Mouse (Mus musculus): Measurements from ENCODE around the gene Ifi27. TPM values are rescaled to one million over a fixed set of nuclear protein-coding genes. Genes with fewer than 3 reads are reported as not detected.

The Ifi27 gene
- total RNA-seq (2014; rRNA removed) (16.2 and 24.4 TPM in 2 replicates), polyA plus RNA-seq (2015; fragmentation: Nextera tagmentation; extraction: Ambion mirVana) (23.3 and 26.2 TPM in 2 replicates)

DNA sequence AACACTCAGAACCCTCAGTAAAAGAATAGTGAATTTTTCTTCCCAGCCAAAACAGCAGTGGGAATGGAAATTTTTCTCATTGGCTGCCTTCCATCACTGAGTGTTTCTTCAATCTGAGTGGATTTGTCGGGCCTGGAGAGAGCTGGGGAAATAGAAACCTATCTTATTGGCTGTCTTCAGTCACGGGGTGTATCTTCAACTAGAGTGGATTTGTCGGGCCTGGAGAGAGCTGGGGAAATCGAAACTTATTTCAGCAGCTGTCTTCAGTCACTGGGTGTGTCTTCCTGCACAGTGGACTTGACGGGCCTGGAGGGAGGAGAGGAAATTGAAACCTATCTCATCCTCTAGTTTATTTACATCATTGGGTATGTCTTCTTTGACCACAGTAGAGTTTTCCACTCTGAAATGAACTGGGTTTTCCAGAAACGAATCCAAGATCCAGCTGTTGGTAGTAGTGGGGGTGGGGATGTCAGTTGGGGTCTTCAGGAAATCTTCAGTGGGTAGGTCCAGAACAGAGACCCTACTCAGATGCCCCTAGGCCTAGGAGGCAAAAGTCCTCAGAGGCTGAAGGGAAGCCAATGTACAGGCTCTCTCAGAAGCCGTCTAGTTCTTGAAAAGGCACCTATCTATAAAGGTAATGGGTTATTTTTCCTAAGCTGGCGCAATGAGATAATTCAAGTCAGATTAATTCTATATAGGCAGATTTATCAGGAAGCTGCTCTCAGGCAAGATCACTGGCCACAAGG lies at the start of gene Ifi27:
Ifi27 (plus strand) TSS at position 226 of the 746 bp plus-strand sequence.
- H3K27ac ChIP-seq (ENCODE audit: low read depth, low read length) = no peak within 1 kb of the TSS
- H3K4me3 ChIP-seq (ENCODE audit: low read depth, low read length) = no peak within 1 kb of the TSS
- 69% methylated on average over 8 of the region's 8 CpGs for WGBS
- no peaks in the 10 kb centered on the region for H3K9me3 ChIP-seq (ENCODE audit: low read length)
- no peak within 1 kb of the TSS for H3K9ac ChIP-seq (replicated peaks; ENCODE audit: low read length, poor library complexity, severe bottlenecking)
- TF ChIP-seq CTCF (IDR thresholded peaks at IDR 0.05) = no peak
- H3K36me3 ChIP-seq (ENCODE audit: insufficient read depth, low read length) = no peaks in the 10 kb centered on the region
- ATAC-seq (ENCODE audit: low FRiP score) = no peak
- no peaks in the 10 kb centered on the region; the same call in 1 of the 2 replicates for H3K27me3 ChIP-seq (ENCODE audit: insufficient read depth, low read length)
- peak; percentile 28 for DNase-seq (ENCODE audit: low spot score)
- 0 out of 2 replicates have a peak within 1 kb of the TSS, but pooled peaks have one; percentile 2 for H3K4me2 ChIP-seq (ENCODE audit: low read depth, low read length, poor library complexity, severe bottlenecking)
- H3K4me1 ChIP-seq (ENCODE audit: insufficient read depth, low read length) = no peaks in the 10 kb centered on the region

DNA sequence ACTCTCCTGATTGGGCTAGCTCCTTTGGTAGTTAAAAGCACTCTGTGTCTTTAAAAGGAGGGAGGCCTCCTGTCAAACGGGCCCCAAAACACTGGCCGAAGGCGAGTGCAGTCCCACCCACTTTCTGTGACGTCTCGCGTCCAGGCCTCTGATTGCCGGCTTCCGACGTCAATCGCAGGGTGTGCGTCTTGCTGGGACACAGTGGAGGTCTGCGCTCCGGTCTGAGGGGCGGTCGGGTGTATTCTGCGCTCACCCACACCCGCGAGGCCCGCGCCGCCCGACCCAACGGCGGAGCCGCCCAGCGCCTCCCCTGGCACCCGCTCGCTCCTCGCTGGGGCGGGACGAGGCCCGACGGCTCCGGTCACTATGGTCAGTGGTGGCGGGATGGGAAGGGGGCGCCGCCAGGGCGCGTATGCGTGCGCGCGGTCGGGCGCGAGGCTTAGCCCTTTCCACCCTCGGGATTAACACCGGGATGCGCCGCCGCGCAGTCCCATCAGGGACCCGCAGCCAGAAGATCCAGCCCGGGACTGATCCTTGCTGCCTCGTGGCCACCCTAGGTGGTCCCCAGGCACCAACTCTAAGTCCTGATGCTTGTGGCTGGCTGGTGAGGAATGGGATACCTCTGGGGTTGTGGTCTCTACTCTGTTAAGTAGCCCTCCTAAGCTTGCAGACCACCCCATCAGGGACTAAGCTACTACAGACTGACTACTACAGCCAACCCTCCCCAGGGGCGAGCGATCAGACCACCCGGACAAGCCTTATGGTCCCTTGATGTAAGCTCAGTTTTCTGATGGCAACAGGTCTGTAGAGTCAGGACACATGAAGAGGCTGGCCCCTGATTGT lies 45.3 kb upstream of the Ifi27 start, which contains the start of gene Otub2:
Otub2 (plus strand) TSS at position 178 of the 843 bp plus-strand sequence.
- no peak; the same call in 1 of the 2 replicates for TF ChIP-seq CTCF (IDR thresholded peaks at IDR 0.05)
- H3K27me3 ChIP-seq (ENCODE audit: insufficient read depth, low read length) = no peaks in the 10 kb centered on the region
- peak within 1 kb of the TSS; percentile 61 for H3K4me3 ChIP-seq (ENCODE audit: low read depth, low read length)
- WGBS = under 1% methylated on average over 45 of the region's 58 CpGs
- peak within 1 kb of the TSS; percentile 90 for H3K4me2 ChIP-seq (ENCODE audit: low read depth, low read length, poor library complexity, severe bottlenecking)
- DNase-seq (ENCODE audit: low spot score) (peak; percentile 98), ATAC-seq (ENCODE audit: low FRiP score) (peak; percentile 99)
- H3K27ac ChIP-seq (ENCODE audit: low read depth, low read length) = 0 out of 2 replicates have a peak within 1 kb of the TSS, but pooled peaks have one; percentile 51
- H3K4me1 ChIP-seq (ENCODE audit: insufficient read depth, low read length) = peaks cover 9% of the 10 kb centered on the region; the same call in 1 of the 2 replicates
- 0 out of 2 replicates have a peak, but pooled peaks cover 2% of the 10 kb centered on the region for H3K36me3 ChIP-seq (ENCODE audit: insufficient read depth, low read length)
- H3K9me3 ChIP-seq (ENCODE audit: low read length) = no peaks in the 10 kb centered on the region
- H3K9ac ChIP-seq (replicated peaks; ENCODE audit: low read length, poor library complexity, severe bottlenecking) = peak within 1 kb of the TSS; percentile 85

DNA sequence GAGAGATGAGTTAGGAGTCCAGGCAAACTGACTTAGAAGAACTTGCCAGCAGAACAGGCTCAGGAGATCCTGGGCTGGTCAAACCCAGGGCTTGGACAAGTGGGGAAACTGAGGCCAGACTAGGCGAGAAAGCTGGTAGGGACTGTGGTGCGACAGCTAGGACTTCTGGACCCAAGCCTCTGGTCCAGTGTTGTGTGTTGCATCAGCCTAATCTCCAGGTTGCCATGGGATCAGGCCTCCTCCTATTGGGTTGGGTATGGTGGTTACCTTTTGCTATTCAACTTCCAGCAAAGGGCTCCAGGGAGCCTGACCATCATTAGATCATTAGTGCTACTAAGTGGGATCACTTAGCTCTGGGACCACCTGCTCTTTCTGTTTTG lies 44.7 kb upstream of the Ifi27 start:
- 0 out of 2 replicates have a peak, but pooled peaks cover 2% of the 10 kb centered on the region for H3K36me3 ChIP-seq (ENCODE audit: insufficient read depth, low read length)
- no peaks in the 10 kb centered on the region for H3K27me3 ChIP-seq (ENCODE audit: insufficient read depth, low read length)
- H3K9me3 ChIP-seq (ENCODE audit: low read length) = no peaks in the 10 kb centered on the region
- H3K4me2 ChIP-seq (ENCODE audit: low read depth, low read length, poor library complexity, severe bottlenecking) = peak overlapping the region; percentile 90
- DNase-seq (ENCODE audit: low spot score) = no peak
- H3K27ac ChIP-seq (ENCODE audit: low read depth, low read length) = no peak overlapping the region
- peaks cover 9% of the 10 kb centered on the region; the same call in 1 of the 2 replicates for H3K4me1 ChIP-seq (ENCODE audit: insufficient read depth, low read length)
- peak overlapping the region; percentile 61 for H3K4me3 ChIP-seq (ENCODE audit: low read depth, low read length)
- no peak for TF ChIP-seq CTCF (IDR thresholded peaks at IDR 0.05)
- ATAC-seq (ENCODE audit: low FRiP score) = no peak
- WGBS = 41% methylated on average over 2 of the region's 2 CpGs
- H3K9ac ChIP-seq (replicated peaks; ENCODE audit: low read length, poor library complexity, severe bottlenecking) = peak overlapping the region; percentile 85

DNA sequence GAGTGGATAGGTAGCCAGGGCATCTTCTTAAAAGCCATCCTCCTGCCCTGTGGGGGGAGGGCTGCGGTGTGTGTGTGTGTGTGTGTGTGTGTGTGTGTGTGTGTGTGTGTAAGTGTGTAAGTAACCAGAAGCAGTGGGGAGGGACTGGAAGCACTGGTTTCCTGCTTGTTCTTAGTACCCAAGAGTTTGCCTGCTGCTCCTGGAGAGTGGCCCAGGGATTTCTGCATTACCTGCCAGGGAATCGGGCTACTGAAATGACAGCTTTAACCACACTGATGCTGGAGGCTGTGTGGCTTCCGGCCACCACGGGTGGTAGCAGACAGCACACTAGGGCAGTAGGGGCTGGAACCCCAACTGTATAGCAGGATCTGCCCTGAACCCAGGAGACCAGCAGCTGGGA lies 44.0 kb upstream of the Ifi27 start:
- peaks cover 9% of the 10 kb centered on the region; the same call in 1 of the 2 replicates for H3K4me1 ChIP-seq (ENCODE audit: insufficient read depth, low read length)
- no peak overlapping the region for H3K27ac ChIP-seq (ENCODE audit: low read depth, low read length)
- ATAC-seq (ENCODE audit: low FRiP score) = no peak
- H3K9me3 ChIP-seq (ENCODE audit: low read length) = no peaks in the 10 kb centered on the region
- H3K9ac ChIP-seq (replicated peaks; ENCODE audit: low read length, poor library complexity, severe bottlenecking) = no peak overlapping the region
- H3K27me3 ChIP-seq (ENCODE audit: insufficient read depth, low read length) = no peaks in the 10 kb centered on the region
- WGBS = 80% methylated on average over 4 of the region's 4 CpGs
- TF ChIP-seq CTCF (IDR thresholded peaks at IDR 0.05) = no peak
- 0 out of 2 replicates have a peak, but pooled peaks cover 2% of the 10 kb centered on the region for H3K36me3 ChIP-seq (ENCODE audit: insufficient read depth, low read length)
- DNase-seq (ENCODE audit: low spot score) = no peak
- no peak overlapping the region for H3K4me3 ChIP-seq (ENCODE audit: low read depth, low read length)
- H3K4me2 ChIP-seq (ENCODE audit: low read depth, low read length, poor library complexity, severe bottlenecking) = peak overlapping the region; percentile 90; the same call in 1 of the 2 replicates

GRCm38 (mm10) chr12:103391098-103391497 lies 42.9 kb upstream of the Ifi27 start:
- H3K4me2 ChIP-seq (ENCODE audit: low read depth, low read length, poor library complexity, severe bottlenecking) = no peak overlapping the region
- no peaks in the 10 kb centered on the region for H3K9me3 ChIP-seq (ENCODE audit: low read length)
- no peak overlapping the region for H3K4me3 ChIP-seq (ENCODE audit: low read depth, low read length)
- H3K27ac ChIP-seq (ENCODE audit: low read depth, low read length) = no peak overlapping the region
- TF ChIP-seq CTCF (IDR thresholded peaks at IDR 0.05) = no peak
- 94% methylated on average over 7 of the region's 7 CpGs for WGBS
- ATAC-seq (ENCODE audit: low FRiP score) = no peak
- H3K9ac ChIP-seq (replicated peaks; ENCODE audit: low read length, poor library complexity, severe bottlenecking) = no peak overlapping the region
- H3K4me1 ChIP-seq (ENCODE audit: insufficient read depth, low read length) = peaks cover 9% of the 10 kb centered on the region; the same call in 1 of the 2 replicates
- 0 out of 2 replicates have a peak, but pooled peaks cover 2% of the 10 kb centered on the region for H3K36me3 ChIP-seq (ENCODE audit: insufficient read depth, low read length)
- H3K27me3 ChIP-seq (ENCODE audit: insufficient read depth, low read length) = no peaks in the 10 kb centered on the region
- DNase-seq (ENCODE audit: low spot score) = no peak
